Mouse (Mus musculus) cerebellum, adult (tissue): ENCODE results near the gene Churc1.
"Not testable (repeated sequence)": the region's sequence is repeated elsewhere in the genome, so short reads cannot be mapped to it uniquely, and the experiment has no call there.

ENCODE experiments used
- ATAC-seq: cut with Nextera tagmentation; 2 replicates; pipeline ENCODE4 v1.9.2; 2017; ENCODE audit warnings: mild to moderate bottlenecking, moderate library complexity, mixed read lengths; ENCODE audit not compliant: insufficient number of reproducible peaks, low FRiP score, low TSS enrichment

Churc1 gene

DNA sequence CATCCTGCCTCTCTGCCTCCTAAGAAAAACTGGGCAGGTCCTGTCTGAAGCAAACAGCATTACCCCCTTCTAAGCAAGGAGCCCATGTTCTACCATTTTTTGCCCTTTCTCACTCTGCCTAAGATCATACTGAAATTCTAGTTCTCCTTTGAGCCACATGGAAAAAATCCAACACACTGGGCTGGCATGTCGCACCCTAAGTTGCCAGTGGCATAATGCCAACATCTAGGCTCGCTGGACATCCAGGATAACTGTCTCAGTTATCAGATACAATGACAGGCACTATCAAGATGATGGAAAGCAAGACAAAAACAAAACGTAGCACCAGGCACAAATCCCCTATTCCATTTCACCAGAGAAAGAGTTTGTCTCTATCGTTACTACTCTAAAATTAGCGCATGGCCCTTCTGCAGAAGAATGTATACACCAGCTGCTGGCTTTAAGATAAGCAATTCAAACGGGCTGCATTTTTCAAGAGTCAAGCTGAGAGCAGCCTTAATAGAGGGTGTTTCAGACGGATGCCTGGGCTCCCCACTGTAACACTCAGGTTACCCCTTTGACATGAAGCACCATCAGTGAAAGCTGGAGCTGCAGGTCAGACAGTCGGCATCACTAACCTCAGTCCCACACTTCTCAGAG lies 25.2 kb downstream of the Churc1 start:
- ATAC-seq = no peak

DNA sequence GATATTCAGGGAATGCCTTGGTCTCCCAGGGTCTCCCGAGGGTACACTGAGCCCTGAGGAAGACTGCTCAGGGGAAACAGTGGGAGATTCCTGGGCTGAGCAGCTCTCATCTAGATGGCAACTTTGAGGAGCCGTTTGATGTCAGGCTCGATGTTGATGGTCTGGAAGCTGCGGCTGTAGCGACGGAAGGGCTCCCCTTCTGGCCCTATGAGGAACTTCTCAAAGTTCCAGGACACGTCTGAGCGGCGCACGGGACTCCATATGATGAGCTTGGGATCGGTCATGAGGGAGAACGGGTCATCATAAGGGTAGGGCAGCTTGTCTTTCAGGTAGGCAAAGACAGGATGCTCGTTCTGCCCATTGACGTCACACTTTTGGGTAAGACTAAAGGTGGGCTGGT lies 27.2 kb downstream of the Churc1 start:
- not testable (repeated sequence) for ATAC-seq

DNA sequence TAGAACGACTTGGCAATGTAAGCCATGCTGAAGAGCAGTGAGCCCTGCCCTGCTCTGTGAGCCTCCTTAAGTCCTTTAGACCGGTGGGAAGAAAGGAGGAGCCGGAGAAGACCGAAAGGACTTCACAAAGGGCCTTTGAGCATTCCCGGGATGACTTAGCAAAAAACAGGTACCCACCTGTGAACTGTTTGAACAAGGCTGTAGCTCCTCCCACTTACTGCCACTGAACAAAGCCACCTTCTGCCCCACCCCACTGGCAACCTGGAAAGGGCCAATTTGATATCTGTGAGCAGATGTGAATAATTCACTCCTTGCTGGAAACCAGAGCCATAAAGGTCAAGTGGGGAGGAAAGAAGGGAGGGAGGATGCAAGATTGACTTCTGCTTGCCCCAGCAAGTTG lies 30.0 kb downstream of the Churc1 start, which contains the start of gene Gpx2:
TSS of gene Gpx2 (minus strand) at position 205 of the 400 bp plus-strand sequence.
- no peak for ATAC-seq

DNA sequence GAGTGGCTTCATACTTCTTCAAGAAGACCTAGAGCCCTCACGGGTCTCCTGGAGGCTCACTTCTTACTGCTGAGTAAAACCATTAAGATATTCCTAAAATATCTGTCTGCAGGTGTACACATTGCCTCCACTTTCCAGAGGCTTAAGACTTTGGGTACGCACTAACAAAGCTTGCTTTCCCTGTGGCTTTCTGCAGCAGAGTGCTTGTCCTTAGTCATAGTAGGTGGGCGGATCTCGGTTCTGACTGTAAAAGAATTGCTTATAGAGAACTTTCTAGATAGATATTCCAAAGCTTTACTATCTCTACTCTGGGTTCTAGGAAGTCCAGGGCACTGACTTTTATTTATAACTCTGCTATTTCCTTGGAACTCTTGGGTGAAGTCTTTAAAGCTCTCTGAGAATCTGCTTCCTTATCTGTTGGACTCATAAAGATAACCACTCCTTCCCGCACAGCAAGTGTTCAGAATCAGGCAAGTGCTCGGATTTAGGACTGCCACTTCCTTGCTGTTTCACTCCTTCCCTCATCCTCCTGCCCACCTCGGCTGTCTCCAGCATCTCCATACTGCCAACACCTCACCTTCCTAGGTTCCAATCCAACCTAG lies 31.7 kb downstream of the Churc1 start:
- no peak for ATAC-seq

DNA sequence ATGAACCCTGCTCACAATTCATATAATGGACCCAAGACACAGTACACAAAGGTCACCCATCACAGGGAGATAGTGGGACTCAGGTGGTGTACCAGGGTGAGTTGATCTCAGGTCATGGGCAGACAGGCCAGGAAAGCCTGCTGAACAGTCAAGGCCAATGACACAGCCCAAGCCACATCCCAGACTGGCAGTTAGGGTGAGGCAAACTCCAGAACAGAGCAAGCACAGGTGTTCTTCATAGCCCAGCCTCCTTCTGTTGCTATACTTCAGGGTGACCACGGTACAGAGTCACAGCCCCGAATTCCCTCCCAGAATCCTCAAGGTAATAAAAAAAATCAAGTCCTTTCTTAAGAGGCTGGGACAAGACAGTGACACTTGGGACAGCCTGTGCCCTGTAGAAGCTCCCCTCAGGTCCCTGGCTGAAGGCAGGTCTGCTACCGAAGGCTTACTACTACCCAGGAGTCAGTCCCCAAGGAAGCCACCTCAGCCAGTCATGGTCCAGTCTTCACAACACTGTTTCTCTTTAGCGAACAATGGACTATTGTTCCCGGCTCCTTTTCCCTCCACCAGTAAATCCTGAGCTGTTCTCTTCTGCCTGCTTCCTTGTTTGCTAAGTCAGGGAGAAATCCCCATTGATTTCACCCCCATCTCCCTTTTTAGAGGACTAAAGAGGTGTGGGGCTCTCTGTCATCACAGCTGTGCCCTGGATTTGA lies 32.8 kb downstream of the Churc1 start:
- no peak for ATAC-seq

DNA sequence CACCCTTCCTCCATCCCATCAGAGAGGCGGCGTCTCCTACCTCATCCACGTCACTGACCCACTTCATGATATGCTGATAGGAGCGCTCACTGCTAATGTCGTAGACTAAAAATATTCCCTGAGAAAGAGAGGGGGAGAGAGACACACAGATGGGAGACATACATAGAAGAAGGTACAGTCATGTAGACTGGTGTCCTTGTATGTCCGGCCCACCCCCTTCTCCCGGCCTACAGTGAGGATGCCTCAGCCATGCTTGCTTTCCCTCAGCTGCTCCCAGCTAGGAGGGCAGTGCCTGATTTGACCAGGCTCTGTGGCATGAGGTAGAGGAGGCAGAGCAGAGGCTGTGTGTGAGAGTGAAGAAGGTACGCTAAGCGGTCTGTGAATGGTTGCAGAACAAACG lies 37.7 kb downstream of the Churc1 start:
- no peak for ATAC-seq

DNA sequence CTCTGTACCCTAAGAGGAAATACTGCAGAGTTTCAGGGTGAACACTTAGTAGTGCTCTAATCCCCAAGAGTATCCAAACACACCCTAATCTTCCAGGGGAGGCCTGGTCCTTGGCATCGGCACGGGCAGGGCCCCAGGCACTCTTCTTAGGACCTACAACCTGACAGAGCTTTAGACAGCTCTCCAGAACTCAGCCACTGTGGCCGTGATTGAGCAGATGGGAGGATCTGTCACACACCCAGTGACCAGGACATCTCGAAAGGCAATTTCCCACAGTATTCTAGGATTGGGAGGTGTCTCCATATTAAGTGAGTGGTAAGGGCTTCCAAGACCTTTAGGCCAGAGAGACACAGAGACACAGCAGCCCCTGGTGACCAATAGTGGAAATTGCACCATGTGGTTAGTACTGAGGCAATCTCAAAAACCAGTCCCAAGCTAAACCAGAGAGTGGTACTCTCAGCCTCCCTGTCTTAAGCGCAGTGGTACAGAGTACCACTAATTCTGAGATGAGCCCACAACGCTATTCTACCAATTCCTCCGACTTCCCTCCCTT lies 38.4 kb downstream of the Churc1 start:
- peak; percentile 57 for ATAC-seq

DNA sequence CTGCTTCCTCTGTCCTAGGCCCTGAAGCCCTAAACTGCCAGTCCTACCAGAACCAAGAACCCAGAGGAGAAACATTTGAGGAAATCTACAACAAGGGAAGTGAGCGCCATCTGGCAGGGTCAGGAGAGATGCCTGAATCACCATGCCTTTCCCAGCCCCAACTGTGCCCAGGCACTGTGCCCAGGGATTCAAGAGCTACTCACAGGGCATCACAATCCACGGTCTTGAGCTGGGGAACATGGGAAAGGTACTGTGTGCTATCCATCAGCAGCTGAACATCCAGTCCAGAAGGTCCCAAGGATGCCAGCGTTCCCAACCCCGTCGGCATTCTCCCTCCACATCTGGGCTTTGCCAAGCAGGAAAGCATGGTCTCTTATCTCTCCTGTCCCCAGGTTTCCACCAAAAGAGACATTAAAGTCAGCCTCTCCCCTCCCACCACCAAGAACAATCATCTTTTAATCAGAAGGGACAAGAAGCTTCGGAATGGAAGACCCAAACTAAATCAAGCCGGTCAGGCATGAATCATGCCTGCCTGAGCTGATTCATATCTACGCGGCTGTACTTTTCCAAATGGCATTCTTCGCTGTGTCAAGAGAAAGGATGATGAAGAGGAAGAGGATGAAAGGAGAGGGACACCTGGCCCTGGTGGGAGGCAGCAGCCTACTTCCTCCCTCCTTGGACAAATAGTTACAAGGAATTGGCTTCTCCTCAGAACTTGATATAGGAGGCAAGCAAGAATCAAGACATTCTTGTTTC lies 39.9 kb downstream of the Churc1 start:
- ATAC-seq = peak; percentile 87

DNA sequence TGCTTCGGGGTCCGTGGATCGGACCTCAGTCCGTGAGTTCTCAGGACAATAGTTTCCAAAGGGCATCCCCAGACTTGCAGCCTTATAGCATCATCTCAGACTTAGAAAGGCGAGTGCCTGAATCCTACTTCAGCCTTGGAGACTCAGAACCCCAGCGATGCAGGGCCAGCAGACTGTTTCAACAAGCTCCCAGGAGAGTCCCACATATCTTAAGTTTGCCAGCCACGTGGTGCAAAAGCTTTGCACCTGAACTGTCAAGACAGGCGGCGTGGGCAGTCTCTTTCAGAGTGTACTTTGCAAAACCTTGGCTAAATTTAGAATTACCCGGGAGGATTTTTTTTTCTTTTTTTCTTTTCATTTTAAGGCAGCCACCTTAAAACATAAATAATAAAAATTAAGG lies 42.5 kb downstream of the Churc1 start:
- ATAC-seq = no peak

DNA sequence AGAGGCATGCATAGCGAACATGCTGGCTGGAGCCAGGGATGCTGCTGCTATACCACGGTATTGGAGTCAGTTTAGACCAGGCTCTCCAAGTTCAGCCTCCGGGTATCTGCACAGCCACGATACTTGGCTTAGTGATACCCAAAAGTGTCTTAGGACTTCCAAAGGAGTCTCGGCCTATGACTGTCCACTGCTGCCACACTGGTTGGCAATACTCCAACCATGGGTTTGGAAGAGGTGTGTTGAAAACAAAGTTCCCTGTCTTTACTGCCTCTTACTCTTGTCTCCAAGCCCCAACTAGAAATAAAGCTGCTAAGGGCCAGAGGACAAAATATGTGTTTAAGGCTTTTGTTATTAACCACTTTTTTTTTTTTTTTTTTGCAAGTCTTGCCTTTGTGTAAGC lies 45.2 kb downstream of the Churc1 start:
- no peak for ATAC-seq

DNA sequence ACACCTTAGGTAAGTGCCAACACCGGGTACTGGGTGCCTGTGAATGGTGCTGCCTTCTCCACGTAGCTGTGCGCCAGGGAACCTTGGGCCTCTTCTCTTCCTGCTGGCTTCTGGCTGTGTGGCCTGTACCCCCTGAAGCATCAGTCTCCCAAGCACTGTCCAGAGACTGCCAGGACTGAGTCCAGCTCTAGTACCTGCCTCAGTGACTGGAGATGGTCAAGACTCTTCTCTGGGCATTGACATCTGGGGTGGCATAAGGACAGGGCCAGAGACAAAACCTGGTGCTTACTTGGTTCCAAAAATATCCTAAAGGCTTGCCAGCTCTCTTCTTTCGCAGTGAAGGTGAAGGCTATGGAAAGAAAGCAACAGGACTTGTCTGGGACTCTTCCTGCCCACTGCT lies 45.7 kb downstream of the Churc1 start:
- peak; percentile 37; the same call in 1 of the 2 replicates for ATAC-seq

DNA sequence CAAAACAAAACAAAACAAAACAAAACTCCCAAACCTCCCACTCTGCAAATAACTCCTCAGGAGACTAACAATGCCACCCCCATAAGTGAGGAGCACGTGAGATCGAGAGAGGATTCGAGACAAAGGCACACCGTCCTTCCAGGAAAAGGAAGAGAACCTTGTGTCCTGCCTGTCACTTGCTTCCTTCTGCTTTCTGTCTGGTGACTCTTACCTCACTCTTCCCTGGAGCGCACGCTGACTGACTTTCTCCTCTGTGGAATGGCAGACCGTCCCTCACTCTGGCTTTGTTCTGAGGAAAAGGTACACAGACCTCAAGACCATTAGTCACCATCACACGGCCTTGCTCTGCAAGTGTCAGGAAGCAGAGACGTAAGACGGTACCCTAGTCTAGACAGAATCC lies 48.2 kb downstream of the Churc1 start:
- ATAC-seq = no peak

DNA sequence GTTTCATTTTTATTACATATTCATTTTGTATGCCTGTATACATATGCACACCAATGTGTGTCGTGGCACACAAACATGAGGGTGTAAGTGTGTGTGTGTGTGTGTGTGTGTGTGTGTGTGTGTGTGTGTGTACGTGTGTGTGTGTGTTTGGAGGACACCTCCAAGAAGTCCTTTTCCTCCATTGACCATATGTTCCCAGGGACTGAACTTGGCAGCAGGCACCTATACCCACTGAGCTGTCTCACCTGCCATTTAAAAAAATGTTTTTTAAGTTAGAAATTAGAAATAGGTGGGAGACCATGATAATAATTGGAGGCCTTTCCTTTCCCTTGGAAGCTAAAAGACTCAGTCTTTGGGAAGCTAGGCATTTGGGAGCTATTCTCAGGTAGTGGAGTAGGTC lies 48.8 kb downstream of the Churc1 start:
- ATAC-seq = no peak

DNA sequence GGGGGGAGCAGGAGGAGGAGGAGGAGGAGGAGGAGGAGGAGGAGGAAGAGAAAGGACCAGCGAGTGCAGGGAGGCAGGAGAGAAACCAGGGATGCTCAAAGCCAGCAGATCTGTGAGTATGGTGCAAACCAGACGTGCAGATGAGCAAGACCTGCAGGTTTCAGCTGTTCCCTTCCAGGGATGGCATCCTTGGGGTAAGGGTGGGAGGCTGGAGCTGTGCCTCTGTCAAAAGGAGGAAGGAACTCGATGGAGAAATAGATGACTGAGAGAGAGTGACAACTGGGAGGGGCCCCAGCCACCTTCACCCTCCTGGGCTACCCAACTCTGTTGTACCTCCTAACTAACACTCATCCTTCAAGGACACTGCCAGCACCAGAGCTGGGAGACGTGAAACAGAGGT lies 51.4 kb downstream of the Churc1 start:
- no peak for ATAC-seq

DNA sequence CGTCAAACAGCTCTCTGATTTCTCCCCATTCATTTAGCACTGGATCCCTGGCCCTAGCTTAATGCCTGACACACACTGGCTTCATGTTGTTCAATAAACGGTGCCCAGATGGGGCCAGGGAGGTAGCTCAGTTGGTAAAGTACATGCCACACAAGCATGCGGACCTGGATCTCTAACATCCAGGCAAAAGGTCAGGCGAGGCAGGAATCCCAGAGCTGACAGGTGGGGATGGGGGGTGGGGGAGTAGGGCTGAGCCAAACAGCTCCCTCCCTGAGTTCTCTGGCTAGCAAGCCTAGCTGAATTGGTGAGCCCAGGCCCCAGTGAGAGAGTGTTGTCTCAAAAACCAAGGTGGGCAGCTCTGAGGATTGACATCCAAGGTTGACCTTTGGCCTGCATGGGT lies 51.8 kb downstream of the Churc1 start:
- peak; percentile 15; the same call in 1 of the 2 replicates for ATAC-seq

DNA sequence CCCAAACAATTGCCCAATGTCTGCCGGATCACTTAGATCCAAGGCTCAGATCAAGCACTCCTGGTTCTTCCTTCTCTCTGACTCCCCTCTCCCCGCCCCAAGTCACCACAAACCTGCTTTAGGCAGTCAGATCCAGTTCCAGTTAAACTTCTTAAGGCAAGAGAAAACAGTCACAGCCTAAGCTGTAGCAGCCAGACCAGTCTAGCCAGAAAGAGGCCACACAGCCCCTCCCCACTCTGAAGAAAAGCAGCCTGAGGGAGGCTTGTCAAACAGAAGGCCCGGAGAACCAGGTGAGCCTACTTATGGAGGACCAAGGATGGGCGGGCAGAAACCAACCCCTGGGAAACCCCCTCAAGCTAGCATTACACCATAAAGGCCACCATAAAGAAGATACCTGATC lies 52.8 kb downstream of the Churc1 start:
- ATAC-seq = no peak

DNA sequence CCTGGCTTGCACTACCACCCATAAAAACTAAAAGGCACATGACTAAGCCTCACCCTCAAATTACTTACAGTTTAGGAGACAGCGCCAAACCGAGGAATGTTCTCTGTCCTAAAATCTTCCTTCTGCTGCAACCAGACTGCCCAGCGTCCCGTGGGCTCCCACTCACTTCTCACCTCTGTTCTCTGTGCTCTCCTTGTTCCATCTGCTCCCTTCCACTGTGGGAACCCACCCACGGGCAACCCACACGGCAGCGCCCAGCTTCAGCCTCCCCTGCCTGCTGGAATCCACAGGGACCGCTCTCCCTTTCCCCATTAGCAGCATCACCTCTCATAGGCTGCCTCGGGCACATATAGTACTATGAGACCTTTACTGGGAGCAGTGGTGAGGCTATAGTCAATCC lies 53.6 kb downstream of the Churc1 start:
- no peak for ATAC-seq

DNA sequence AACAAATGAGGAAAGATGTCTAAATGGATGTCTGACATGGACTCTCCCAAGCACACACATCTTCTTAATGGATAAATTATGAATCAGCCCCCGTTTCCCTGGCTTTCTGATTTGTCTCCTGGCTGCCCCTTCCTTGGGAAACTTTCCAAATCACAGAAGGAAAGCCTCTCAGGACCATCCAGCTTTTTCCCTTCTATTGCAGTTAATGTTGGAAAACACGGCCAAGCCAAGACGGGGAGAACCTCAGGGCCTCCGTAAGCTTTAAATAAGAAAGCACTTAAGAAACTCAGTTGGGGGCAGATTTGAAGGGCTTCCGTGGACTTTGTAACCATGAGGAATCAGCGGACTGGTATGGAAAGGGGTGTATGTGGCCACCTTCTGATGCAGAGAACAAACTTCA lies 54.5 kb downstream of the Churc1 start:
- ATAC-seq = no peak

DNA sequence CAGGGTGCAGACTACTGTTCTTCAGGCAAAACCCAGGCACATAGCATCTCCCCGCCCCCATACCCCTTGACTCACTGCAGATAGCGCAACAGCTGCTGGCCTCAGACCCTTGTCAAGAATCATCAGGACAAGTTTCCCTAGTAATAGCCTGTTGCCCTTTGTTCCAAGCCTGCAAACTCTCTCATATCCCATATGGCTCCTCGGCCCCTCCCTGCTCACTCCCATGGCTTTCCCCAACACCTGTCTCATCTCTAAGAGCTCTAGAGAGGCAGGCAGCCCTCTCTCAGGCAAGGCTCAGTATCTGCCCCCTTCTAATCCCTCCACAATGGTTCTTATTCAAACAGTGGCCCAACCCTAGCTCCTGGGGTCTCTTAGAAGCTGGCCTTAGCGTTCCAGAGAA lies 55.3 kb downstream of the Churc1 start:
- ATAC-seq = no peak

DNA sequence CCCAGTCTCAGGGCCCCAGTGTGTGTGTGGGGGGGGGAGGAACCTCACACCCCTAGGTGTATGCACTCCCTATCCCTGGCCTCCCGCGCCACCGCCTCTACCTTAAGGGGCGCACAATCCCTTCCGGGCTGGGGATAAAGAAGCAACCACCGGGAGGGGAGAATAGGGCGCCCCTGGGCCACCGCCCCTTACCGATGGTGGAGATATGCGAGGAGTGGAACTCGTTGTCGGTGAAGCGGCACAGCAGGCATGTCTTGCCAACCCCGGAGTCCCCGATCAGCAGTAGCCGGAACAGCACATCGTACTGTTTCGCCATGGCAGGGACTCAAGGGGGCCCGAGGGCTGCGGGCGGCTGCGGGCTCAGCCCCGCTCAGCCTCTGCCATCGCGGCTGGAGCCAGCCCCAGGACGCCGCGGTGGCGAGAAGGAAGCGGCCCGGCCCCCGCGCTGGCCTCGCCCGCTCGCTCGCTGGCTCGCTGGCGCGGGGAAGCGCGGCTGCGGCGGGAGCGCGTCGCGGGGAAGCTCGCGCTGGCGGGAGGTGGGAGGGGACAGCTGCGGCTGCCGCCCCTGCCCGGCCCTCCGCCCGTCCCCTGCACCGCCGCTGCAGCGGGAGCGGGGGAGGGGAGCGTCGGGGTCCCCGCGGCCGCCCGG lies 56.8 kb downstream of the Churc1 start:
- ATAC-seq = peak; percentile 42; the same call in 1 of the 2 replicates
